Mouse (Mus musculus): Measurements from ENCODE around the gene Ucp3. TPM values are rescaled to one million over a fixed set of nuclear protein-coding genes. Genes with fewer than 3 reads are reported as not detected.

Ucp3 gene
- polyA plus RNA-seq, 1 experiment from 2014 or later: not detected

- no peak overlapping the region for H3K9ac ChIP-seq
- no peak overlapping the region for H3K27ac ChIP-seq (replicated peaks)
- ATAC-seq (ENCODE audit: low FRiP score, low read depth): no peak
- H3K4me3 ChIP-seq: no peak overlapping the region
- no peaks in the 10 kb centered on the region for H3K9me3 ChIP-seq
- H3K4me2 ChIP-seq: no peak overlapping the region
- no peaks in the 10 kb centered on the region for H3K27me3 ChIP-seq
- no peaks in the 10 kb centered on the region for H3K36me3 ChIP-seq
- WGBS: 74% methylated on average over 2 of the region's 2 CpGs
- peaks cover 11% of the 10 kb centered on the region for H3K4me1 ChIP-seq (replicated peaks)
Measured at GRCm38 (mm10) chr7:100533503-100533902, 60.7 kb downstream of the Ucp3 start.

- no peak overlapping the region for H3K4me3 ChIP-seq
- H3K4me2 ChIP-seq: no peak overlapping the region
- 87% methylated on average over 3 of the region's 3 CpGs for WGBS
- peaks cover 3% of the 10 kb centered on the region for H3K36me3 ChIP-seq
- no peak overlapping the region for H3K9ac ChIP-seq
- ATAC-seq (ENCODE audit: low FRiP score, low read depth): no peak
- H3K4me1 ChIP-seq (replicated peaks): peaks cover 11% of the 10 kb centered on the region
- no peaks in the 10 kb centered on the region for H3K9me3 ChIP-seq
- no peaks in the 10 kb centered on the region for H3K27me3 ChIP-seq
- H3K27ac ChIP-seq (replicated peaks): no peak overlapping the region
Measured at GRCm38 (mm10) chr7:100534216-100534615, 61.4 kb downstream of the Ucp3 start.

- Histone ChIP-seq H3K36me3 (peaks cover 17% of the 10 kb centered on the region), H3K27ac (replicated peaks) (no peak overlapping the region), H3K4me3 (no peak overlapping the region), H3K27me3 (no peaks in the 10 kb centered on the region), H3K9ac (no peak overlapping the region), H3K9me3 (no peaks in the 10 kb centered on the region), H3K4me1 (replicated peaks) (peaks cover 11% of the 10 kb centered on the region), H3K4me2 (no peak overlapping the region)
- WGBS: 76% methylated on average over 2 of the region's 2 CpGs
- ATAC-seq (ENCODE audit: low FRiP score, low read depth): no peak
Measured at GRCm38 (mm10) chr7:100535831-100536230, 63.0 kb downstream of the Ucp3 start.

Other genes with a start within 250 kb of the Ucp3 start
- gene Pgm2l1, start 245.6 kb upstream of the Ucp3 start, polyA plus RNA-seq (2015; fragmentation: Nextera tagmentation; extraction: Ambion mirVana): 24.8 and 27.2 TPM in 2 replicates
- 7.3 and 10.8 TPM in 2 replicates for gene P4ha3, start 187.5 kb upstream of the Ucp3 start, polyA plus RNA-seq (2015; fragmentation: Nextera tagmentation; extraction: Ambion mirVana)
- 17.5 and 20.9 TPM in 2 replicates for gene C2cd3, start 100.8 kb upstream of the Ucp3 start, polyA plus RNA-seq (2015; fragmentation: Nextera tagmentation; extraction: Ambion mirVana)
- gene Ppme1, start 100.7 kb upstream of the Ucp3 start, polyA plus RNA-seq (2015; fragmentation: Nextera tagmentation; extraction: Ambion mirVana): 154 and 170 TPM in 2 replicates
- 77.4 and 81.8 TPM in 2 replicates for gene Ucp2, start 20.3 kb downstream of the Ucp3 start, polyA plus RNA-seq (2015; fragmentation: Nextera tagmentation; extraction: Ambion mirVana)
- 4.1 and 7.1 TPM in 2 replicates for gene Dnajb13, start 42.0 kb downstream of the Ucp3 start, polyA plus RNA-seq (2015; fragmentation: Nextera tagmentation; extraction: Ambion mirVana)
- gene Coa4, start 64.1 kb downstream of the Ucp3 start, polyA plus RNA-seq (2015; fragmentation: Nextera tagmentation; extraction: Ambion mirVana): 15.8 and 17.8 TPM in 2 replicates
- gene Rab6a, start 134.4 kb downstream of the Ucp3 start, polyA plus RNA-seq (2015; fragmentation: Nextera tagmentation; extraction: Ambion mirVana): 274 and 283 TPM in 2 replicates
- gene Mrpl48, start 135.3 kb downstream of the Ucp3 start, polyA plus RNA-seq (2015; fragmentation: Nextera tagmentation; extraction: Ambion mirVana): 81.4 and 83.6 TPM in 2 replicates
- 17.4 and 17.5 TPM in 2 replicates for gene Plekhb1, start 189.4 kb downstream of the Ucp3 start, polyA plus RNA-seq (2015; fragmentation: Nextera tagmentation; extraction: Ambion mirVana)
- gene Fam168a, start 233.6 kb downstream of the Ucp3 start, polyA plus RNA-seq (2015; fragmentation: Nextera tagmentation; extraction: Ambion mirVana): 112 and 117 TPM in 2 replicates

Data from hindbrain, embryonic 15.5 days (tissue).